Mouse (Mus musculus) spleen, postnatal 4 days (tissue): ENCODE measurements around the gene Dnal1.
A peak's percentile ranks its signal among the peaks of the same experiment; 100 is the strongest.

Experiments
- DNase-seq, 2 experiments: peaks; one replicate each; pipeline ENCODE4 v3.0.0; 2022; ENCODE audit warnings: low spot score in 2 of 2

The Dnal1 gene

GRCm38 (mm10) chr12:84126899-84127298, 12.7 kb downstream of the Dnal1 start:
- no peak for DNase-seq

GRCm38 (mm10) chr12:84128576-84128975, 14.4 kb downstream of the Dnal1 start:
- DNase-seq = no peak

GRCm38 (mm10) chr12:84129931-84130330, 15.8 kb downstream of the Dnal1 start:
- DNase-seq = no peak

- DNase-seq = peak; percentile 52 to 80
Observed at GRCm38 (mm10) chr12:84132265-84132664, 18.1 kb downstream of the Dnal1 start.

- no peak for DNase-seq
Observed at GRCm38 (mm10) chr12:84137131-84137530, 23.0 kb downstream of the Dnal1 start.

- no peak for DNase-seq
Observed at GRCm38 (mm10) chr12:84140135-84140534, 26.0 kb downstream of the Dnal1 start.

GRCm38 (mm10) chr12:84141271-84141670, 27.1 kb downstream of the Dnal1 start:
- no peak for DNase-seq

- DNase-seq = no peak
Observed at GRCm38 (mm10) chr12:84142281-84143050, 28.3 kb downstream of the Dnal1 start.

- peak; percentile 79 to 86 for DNase-seq
Observed at GRCm38 (mm10) chr12:84147954-84148621, 33.9 kb downstream of the Dnal1 start, which contains the start of gene Pnma1. Gene Pnma1 (minus strand): TSS chr12:84148489.

- no peak for DNase-seq
Observed at GRCm38 (mm10) chr12:84148622-84149012, 34.5 kb downstream of the Dnal1 start.

- no peak for DNase-seq
Observed at GRCm38 (mm10) chr12:84149971-84150370, 35.8 kb downstream of the Dnal1 start.

GRCm38 (mm10) chr12:84150976-84151375, 36.8 kb downstream of the Dnal1 start:
- peak; percentile 88 to 90 for DNase-seq

- DNase-seq = no peak
Observed at GRCm38 (mm10) chr12:84151911-84152310, 37.7 kb downstream of the Dnal1 start.

- peak; percentile 65 to 75 for DNase-seq
Observed at GRCm38 (mm10) chr12:84152352-84153190, 38.4 kb downstream of the Dnal1 start.

GRCm38 (mm10) chr12:84153414-84153813, 39.2 kb downstream of the Dnal1 start:
- peak in 1 of 2 experiments; percentile 58 for DNase-seq

GRCm38 (mm10) chr12:84154786-84155522, 40.8 kb downstream of the Dnal1 start:
- peak in 1 of 2 experiments; percentile 62 for DNase-seq

- no peak for DNase-seq
Observed at GRCm38 (mm10) chr12:84155523-84155871, 41.3 kb downstream of the Dnal1 start.

- peak in 1 of 2 experiments; percentile 59 for DNase-seq
Observed at GRCm38 (mm10) chr12:84156210-84156609, 42.0 kb downstream of the Dnal1 start.

GRCm38 (mm10) chr12:84158156-84158555, 44.0 kb downstream of the Dnal1 start:
- DNase-seq = peak in 1 of 2 experiments; percentile 57

- no peak for DNase-seq
Observed at GRCm38 (mm10) chr12:84160491-84160890, 46.3 kb downstream of the Dnal1 start.

- no peak for DNase-seq
Observed at GRCm38 (mm10) chr12:84161116-84161515, 47.0 kb downstream of the Dnal1 start.
